Mouse (Mus musculus) retina, postnatal 1 day (tissue): ENCODE results near the gene Trim24.

ENCODE experiments used
- DNase-seq: peaks from one replicate; pipeline ENCODE4 v3.0.0-alpha.2; 2012

The Trim24 gene

DNA sequence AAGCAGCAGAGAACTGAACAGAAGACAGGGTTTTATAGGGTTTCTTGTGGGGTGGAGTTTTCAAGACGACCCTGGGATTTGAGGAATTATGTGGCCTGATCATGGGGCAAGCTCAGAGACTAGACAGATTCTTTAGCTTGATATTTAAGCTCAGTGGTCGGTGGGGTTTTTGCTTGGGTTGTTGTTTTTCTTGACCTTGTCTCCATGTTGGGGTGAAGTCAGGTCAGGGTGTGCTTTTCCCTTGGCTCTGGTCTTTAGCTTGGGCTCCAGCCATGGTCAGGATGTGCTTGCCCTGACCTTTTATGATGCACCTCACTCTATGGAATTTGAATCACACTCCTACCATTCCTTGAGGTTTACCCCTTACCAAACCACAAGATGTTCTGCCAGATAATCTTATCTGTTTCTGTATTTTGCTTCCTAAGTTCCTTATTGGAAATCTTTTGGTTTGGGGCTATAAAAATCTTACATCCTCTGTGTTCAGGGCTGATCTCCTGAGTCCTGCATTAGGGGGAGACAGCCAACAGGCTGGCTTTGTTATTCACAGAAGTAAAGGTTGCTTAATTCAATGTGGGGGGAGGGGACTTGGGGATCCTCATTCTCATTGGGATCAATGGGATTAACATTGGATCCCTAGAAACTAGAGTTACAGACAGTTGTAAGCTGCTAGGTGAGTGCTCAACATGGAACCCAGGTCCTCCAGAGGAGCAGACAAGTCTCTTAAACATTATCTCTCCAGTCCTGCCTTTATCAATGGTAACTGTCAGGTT lies 6.5 kb upstream of the Trim24 start:
- no peak for DNase-seq

DNA sequence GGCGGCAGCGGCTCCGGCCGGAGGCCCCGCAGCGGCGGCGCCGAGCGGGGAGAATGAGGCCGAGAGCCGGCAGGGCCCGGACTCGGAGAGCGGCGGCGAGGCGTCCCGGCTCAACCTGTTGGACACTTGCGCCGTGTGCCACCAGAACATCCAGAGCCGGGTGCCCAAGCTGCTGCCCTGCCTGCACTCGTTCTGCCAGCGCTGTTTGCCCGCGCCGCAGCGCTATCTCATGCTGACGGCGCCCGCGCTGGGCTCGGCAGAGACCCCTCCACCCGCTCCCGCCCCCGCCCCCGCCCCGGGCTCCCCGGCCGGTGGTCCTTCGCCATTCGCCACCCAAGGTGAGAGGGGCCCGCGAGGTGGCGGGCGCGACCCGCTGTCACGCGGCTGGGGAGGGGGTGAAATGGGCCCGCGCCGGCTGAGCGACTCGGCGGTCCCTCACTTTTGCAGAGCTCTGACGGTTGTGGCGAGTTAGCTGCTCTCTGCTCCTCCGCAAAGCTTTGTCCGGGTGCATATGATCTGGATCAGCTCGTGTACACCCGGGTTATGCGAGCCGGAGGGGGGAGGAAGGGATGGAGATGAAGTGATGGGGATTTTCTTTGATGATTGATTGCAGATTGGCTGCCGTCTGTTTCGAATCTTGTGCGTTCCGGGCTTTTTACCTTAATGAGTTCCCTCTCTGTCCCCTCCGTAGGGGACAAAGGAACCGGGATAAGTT lies 683 bp downstream of the Trim24 start:
- peak; percentile 82 for DNase-seq

DNA sequence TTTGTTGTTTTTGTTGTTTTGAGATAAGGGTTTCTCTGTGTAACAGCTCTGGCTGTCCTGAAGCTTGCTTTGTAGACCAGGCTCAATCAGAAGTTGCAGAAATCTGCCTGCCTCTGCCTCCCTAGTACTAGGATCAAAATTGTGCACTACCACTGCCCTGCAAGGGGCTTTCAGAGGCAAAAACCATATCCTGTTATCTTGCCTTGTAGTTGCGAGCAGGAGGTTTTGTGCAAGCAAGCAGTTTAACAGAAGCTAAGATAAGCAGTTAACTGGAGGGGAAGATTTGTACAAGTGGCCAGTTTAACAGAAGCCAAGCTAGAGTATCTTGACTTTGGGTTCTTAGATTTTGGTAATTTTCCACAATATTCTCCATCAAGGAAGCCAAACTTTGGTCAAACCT lies 2.2 kb downstream of the Trim24 start:
- peak; percentile 47 for DNase-seq

DNA sequence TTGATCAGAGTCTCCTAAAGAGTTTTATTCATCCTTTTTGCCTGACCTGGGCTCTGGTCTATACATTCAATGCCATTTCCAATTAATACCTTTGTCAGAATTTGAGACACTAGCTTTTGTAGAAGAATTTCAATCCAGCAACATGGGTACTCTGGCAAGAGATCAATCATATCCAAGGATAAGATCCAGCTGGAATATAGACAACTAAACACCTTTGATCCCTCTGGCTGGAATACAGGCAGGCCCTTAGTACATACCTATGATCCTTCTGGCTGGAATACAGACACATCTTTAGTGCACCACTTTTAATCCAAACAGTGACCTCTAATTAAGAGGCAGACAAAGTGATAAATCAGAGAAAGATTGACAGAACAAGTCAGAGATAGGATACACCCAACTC lies 3.1 kb downstream of the Trim24 start:
- no peak for DNase-seq

DNA sequence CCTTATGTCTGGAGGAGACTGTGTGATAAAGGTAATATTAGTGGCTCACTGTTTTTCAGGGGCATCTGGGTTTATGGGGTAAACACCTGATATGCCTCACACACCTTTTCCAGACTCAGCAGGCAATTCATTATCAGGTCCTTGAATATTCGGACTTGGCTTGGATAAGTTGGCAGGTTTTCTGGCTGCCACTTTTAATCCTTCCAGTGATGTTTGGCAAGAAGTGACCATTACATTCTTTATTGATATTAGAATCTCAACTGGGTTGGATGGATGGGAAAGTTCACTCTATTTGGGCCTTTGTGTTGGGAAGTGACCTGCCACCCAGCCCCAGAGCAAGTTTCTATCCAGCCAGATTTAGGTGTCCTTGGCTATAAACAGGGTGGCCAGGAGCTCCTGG lies 7.6 kb downstream of the Trim24 start:
- DNase-seq = no peak

DNA sequence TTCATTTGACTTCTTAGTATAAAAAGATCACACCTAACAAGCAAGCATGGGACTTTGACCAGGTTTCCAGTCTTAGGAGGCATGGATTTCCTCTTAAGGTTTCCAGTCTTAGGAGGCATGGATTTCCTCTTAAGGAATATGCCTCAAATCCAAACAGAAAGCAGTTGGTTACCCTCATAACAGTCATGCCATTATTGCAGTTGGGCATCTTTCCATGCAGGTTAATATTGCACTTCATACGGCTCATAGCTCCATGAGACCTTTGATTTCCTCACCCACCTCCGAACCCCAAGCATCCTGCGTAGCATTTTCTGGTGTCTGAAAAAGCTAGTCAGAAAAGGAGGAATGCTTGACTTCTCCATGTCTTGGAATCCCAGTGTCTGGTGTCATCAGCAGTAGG lies 10.0 kb downstream of the Trim24 start:
- DNase-seq = no peak

DNA sequence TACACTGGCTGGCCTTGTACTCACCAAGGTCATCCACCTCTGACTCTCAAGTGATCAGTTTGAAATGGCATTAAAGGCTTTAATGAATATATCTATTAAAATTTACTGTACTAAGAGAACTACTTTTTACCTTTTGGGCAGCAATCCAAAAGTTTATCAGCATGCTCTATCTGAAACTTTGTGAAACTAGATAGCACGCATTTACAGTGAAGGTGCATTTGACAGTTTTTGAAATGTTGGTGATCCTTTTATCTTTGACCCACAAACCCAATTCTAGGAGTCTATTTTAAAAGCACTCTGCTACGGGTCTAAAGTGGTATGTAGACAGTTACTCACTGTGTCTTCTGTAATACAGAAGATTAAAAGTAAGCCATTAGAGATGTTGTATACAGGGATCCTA lies 23.0 kb downstream of the Trim24 start:
- DNase-seq = no peak

DNA sequence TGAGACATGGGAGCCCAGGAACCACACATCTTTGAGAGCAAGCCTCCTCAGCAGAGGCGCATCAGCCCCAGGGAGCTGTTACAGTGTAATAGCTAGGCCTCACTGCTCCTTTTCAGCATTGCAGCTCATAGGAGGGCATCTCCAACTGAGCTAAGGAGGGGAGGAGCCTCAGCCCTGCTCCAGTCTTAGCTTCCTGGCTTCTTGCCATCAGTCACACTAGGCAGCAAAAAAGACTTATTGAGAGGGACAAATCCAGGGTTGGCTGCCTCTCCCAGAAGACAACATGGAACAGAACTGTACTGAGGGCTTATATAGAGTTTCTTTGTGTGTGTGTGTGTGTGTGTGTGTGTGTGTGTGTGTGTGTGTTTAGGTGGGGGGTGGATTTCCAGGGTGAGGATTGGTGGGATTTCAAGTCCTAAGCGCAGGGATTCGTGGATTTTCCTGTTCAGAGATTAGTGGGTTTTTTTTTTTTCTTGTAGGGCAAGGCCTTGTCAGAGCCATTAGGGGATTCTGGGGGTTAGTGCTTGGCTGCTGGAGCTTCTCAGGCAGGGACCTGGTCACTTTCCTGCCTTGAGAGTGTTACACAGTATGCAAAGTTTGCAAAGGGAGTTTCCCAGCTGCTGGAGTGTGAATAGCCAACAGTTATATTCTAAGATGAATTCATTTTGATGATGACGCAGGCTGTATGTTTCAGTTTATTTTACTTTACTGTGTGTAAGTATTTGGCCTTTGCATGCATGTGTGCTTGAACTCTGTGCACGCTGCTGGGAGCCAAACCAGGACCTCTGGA lies 25.2 kb downstream of the Trim24 start:
- DNase-seq = peak; percentile 54

DNA sequence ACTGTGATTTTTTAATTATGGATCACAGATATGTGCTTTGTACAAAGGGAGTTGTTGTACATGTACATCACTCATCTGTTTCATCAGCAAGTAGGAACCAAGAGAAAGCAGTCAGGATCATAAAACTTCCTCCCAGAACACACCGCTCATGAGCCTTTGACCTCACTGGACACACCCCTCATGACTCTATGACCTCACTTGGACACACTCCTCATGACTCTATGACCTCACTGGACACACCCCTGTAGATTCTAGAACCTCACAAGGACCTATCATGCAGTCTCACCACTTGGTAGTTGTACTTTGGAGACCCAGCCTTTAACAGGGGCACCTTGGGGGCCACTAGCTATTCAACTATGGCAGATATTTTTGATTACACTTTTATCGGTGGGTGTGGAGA lies 29.6 kb downstream of the Trim24 start:
- no peak for DNase-seq

DNA sequence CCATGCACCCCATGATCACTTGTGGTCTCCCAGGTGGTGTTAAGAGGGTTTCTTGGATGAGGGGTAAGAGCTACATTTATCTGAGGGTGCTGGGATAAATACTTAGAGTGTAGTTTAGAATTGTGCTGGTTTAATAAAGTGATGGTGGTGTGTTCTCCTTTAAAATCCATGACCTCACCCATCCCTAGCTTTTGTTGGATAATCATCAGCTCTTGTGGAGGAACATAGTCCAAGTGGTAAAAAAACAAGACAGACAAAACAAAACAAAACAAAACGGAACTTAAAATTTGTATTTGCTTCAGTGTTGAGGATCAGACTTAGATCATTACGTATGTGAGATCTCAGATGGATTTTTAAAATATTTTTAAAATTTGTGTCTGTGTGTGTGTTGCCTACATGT lies 31.2 kb downstream of the Trim24 start:
- DNase-seq = no peak

DNA sequence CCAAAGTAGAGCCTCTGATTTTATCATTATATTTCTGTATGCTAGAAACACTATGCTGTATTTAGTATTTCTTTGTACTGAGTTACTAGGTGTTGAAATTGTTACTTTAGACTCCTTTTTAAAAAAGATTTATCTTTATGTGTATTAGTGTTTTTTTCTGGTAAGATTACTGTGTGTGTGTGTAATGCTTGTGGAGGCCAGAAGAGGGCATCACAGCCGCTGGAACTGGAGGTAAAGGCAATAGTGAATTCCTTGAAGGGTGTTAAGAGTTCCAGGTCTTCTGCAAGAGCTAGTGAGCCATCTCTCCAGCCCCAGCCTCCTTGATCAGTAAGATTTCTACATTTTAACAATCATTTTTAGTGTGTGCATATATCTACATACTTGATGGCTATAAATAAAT lies 33.2 kb downstream of the Trim24 start:
- no peak for DNase-seq

DNA sequence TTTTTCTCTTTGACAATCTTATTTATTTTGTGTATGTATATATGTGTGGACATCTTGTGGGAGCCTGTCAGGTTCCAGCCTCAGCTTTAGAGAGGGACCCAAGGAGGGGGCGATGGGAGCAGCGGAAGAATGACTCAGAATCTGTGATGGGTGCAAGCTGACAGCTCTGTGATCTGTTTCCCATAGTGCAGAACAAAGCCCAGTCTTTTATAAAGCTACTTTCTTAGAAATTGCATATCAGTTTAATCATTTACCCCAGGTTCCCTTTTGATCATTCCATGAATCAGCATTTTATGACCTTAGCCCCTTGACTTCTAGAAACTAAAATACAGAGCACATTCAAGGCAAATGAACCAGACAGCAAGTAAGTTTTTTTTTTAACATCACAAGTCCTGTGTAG lies 42.9 kb downstream of the Trim24 start:
- no peak for DNase-seq

DNA sequence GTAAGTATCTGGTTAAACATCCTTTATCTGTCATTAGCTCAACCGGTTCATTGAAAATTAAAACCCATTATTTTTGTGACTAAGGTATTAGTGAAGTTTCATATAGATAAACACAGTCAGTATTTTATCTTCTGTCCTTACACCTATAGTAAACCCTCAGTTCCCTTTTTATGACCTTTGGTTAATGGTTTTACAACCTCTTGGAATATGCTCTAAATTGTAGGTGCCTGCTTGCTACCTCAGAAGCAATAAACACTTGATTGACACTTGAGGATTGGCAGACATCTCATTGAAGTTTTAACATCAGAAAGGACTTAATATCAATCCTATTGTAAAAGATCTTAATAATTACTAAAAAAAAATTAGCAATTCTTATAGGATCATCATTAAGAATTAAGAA lies 54.5 kb downstream of the Trim24 start:
- DNase-seq = no peak

DNA sequence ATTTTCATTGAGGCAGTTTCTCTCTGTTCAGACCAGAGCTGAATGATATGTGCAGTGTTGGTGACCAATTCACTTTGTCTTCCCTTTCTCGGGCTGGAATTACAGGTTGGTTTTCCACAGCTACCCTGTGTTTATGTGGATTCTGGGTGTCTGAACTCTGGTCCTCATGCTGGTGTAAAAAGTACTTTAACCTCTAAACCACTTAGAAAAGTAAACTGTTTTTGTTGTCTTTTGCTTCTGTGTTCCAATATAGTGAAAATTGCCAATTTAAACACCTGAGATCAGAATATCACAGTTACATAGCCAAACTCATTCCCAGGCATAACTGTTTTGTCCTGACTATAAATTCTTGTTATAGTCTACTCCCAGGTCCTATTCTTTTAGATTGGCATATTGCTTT lies 56.1 kb downstream of the Trim24 start:
- DNase-seq = no peak

DNA sequence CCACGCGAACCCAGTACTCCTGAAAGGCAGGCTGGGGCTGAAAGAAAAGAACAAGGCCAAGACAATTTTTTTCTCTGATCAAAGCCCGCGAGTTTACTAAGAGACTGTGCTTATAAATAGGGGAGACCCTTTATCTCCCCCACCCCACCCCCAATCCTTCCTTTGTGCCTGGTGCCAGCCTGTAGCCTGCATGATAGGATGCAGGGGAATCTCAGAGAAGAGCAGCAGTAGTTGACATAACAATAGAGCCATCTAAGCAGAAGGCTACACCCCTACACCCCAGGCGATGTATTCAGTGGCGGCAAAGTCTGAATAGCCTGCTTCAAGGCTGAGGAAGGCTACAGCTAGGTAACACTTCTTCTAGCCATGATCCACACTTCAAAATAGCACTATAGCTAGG lies 65.9 kb downstream of the Trim24 start:
- no peak for DNase-seq

DNA sequence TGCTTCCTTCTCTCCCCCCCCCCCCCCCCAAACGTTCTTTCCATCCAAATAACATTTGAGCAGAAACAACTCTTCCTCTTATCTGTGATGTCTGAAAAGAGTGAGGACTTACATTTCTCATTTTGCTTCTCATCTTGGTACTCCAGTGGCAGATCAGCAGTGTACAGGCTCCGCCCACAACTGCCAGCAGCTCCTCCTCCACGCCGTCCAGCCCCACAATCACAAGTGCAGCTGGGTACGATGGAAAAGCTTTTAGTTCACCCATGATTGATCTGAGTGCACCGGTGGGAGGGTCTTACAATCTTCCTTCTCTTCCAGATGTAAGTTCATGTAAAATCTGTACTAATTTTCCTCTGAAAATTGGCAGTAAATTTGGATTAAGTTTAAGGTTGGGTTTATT lies 80.7 kb downstream of the Trim24 start:
- no peak for DNase-seq

DNA sequence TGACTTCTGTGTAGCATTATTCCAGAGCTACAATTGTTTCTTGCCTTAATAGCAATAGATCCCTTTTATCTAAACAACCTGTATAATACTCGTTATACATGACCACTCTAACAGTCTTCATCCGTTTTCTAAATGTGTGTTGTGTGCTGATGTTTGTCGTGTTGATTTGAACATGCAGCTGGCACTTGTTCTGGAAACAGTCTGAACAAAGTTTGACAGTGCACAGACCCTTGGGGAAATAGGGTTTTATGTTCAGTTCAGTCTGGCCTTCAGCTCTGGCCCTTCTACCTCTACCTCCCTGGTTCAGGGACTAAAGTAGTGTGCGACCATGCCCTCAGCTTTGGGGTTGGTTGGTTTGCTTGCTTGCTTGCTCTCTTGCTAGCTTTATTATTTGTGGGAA lies 96.8 kb downstream of the Trim24 start:
- no peak for DNase-seq

DNA sequence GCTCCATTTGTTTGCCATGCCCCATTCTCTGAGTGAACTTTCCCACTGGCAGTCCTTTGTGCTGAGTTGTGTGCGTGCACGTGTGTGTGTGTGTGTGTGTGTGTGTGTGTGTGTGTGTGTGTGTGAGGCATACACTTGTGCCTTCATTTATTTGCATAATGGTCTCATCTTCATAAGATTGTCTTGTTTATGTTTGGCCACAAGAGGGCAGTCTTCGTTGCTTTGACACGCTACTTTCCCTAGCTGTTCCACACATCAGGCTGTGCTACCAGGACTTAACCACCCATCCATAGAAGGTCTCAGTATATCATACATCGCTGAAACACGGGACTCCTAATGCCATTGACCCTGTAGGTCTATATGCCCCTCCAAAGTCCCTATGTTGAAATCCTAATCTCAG lies 136.8 kb downstream of the Trim24 start:
- peak; percentile 85 for DNase-seq

DNA sequence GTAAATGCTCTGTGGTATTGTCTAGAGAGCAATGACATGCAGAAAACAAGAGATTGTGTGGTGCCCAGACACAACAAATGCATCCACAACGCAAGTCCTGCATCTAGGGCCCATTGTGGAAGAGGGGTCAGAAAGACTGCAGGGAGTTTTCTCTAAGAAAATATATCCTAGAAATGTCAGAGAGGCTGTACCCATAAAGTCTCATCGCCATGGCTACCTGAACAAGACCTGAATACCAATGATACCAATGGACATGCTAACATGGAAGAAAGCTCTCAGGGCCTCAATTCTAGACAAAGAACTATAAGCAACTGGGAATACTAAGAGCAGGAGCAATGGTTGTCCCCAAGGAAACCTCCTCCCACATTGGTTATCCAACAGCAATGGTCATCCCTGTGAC lies 142.2 kb downstream of the Trim24 start:
- no peak for DNase-seq
